Mouse (Mus musculus): ENCODE measurements around the gene AC129217.1. TPM values are rescaled to one million over a fixed set of nuclear protein-coding genes. Genes with fewer than 3 reads are reported as not detected.

AC129217.1 gene
- polyA plus RNA-seq, 1 experiment from 2014 or later: not detected

- no peak for ATAC-seq
- peak overlapping the region; percentile 69 for H3K4me3 ChIP-seq (ENCODE audit: low read depth, low read length)
- H3K9ac ChIP-seq (ENCODE audit: low read depth, low read length): no peak overlapping the region
- H3K27me3 ChIP-seq (replicated peaks; ENCODE audit: control insufficient read depth, insufficient read depth, low read length): no peaks in the 10 kb centered on the region
- peak overlapping the region; percentile 81 for H3K4me2 ChIP-seq (replicated peaks; ENCODE audit: low read depth)
- no peak overlapping the region for H3K27ac ChIP-seq (ENCODE audit: low read depth, low read length)
- TF ChIP-seq CTCF (IDR thresholded peaks at IDR 0.05; ENCODE audit: low read depth): peak; percentile 21; the same call in 1 of the 2 replicates
- H3K4me1 ChIP-seq (replicated peaks; ENCODE audit: control insufficient read depth, insufficient read depth, low read length): 0 out of 2 replicates have a peak, but pooled peaks cover 4% of the 10 kb centered on the region
- H3K36me3 ChIP-seq (ENCODE audit: control insufficient read depth, insufficient read depth): peaks cover 17% of the 10 kb centered on the region
- no peaks in the 10 kb centered on the region for H3K9me3 ChIP-seq (ENCODE audit: control insufficient read depth)
Observed at GRCm38 (mm10) chr19:8798947-8799315, 30.6 kb upstream of the AC129217.1 start.

- 0 out of 2 replicates have a peak, but pooled peaks cover under 1% of the 10 kb centered on the region for H3K4me1 ChIP-seq (replicated peaks; ENCODE audit: control insufficient read depth, insufficient read depth, low read length)
- peak within 1 kb of the TSS; percentile 77 for H3K4me2 ChIP-seq (replicated peaks; ENCODE audit: low read depth)
- peak within 1 kb of the TSS; percentile 49 for H3K4me3 ChIP-seq (ENCODE audit: low read depth, low read length)
- ATAC-seq: peak; percentile 98
- no peaks in the 10 kb centered on the region for H3K27me3 ChIP-seq (replicated peaks; ENCODE audit: control insufficient read depth, insufficient read depth, low read length)
- no peak for TF ChIP-seq CTCF (IDR thresholded peaks at IDR 0.05; ENCODE audit: low read depth)
- H3K27ac ChIP-seq (ENCODE audit: low read depth, low read length): peak within 1 kb of the TSS; percentile 63; the same call in 1 of the 2 replicates
- H3K36me3 ChIP-seq (ENCODE audit: control insufficient read depth, insufficient read depth): peaks cover 7% of the 10 kb centered on the region; the same call in 1 of the 2 replicates
- H3K9ac ChIP-seq (ENCODE audit: low read depth, low read length): no peak within 1 kb of the TSS
- under 1% methylated on average over 30 of the region's 30 CpGs for WGBS
- no peaks in the 10 kb centered on the region for H3K9me3 ChIP-seq (ENCODE audit: control insufficient read depth)
Observed at GRCm38 (mm10) chr19:8802130-8802821, 27.3 kb upstream of the AC129217.1 start, which contains the start of gene Zbtb3. Zbtb3 (plus strand) TSS chr19:8802555.

- no peaks in the 10 kb centered on the region for H3K4me1 ChIP-seq (replicated peaks; ENCODE audit: control insufficient read depth, insufficient read depth, low read length)
- H3K27ac ChIP-seq (ENCODE audit: low read depth, low read length): 0 out of 2 replicates have a peak overlapping the region, but pooled peaks have one; percentile 63
- H3K27me3 ChIP-seq (replicated peaks; ENCODE audit: control insufficient read depth, insufficient read depth, low read length): no peaks in the 10 kb centered on the region
- no peak overlapping the region for H3K4me3 ChIP-seq (ENCODE audit: low read depth, low read length)
- H3K4me2 ChIP-seq (replicated peaks; ENCODE audit: low read depth): peak overlapping the region; percentile 77
- no peak overlapping the region for H3K9ac ChIP-seq (ENCODE audit: low read depth, low read length)
- no peaks in the 10 kb centered on the region for H3K9me3 ChIP-seq (ENCODE audit: control insufficient read depth)
- 92% methylated on average over 9 of the region's 9 CpGs for WGBS
- no peak for ATAC-seq
- H3K36me3 ChIP-seq (ENCODE audit: control insufficient read depth, insufficient read depth): peaks cover 15% of the 10 kb centered on the region
- TF ChIP-seq CTCF (IDR thresholded peaks at IDR 0.05; ENCODE audit: low read depth): no peak
Observed at GRCm38 (mm10) chr19:8803204-8803780, 26.3 kb upstream of the AC129217.1 start.

GRCm38 (mm10) chr19:8803879-8804660 is 25.5 kb upstream of the AC129217.1 start:
- Histone ChIP-seq H3K27ac (ENCODE audit: low read depth, low read length) (no peak overlapping the region), H3K4me3 (ENCODE audit: low read depth, low read length) (no peak overlapping the region), H3K4me1 (replicated peaks; ENCODE audit: control insufficient read depth, insufficient read depth, low read length) (no peaks in the 10 kb centered on the region), H3K9ac (ENCODE audit: low read depth, low read length) (no peak overlapping the region), H3K27me3 (replicated peaks; ENCODE audit: control insufficient read depth, insufficient read depth, low read length) (no peaks in the 10 kb centered on the region), H3K9me3 (ENCODE audit: control insufficient read depth) (no peaks in the 10 kb centered on the region), H3K36me3 (ENCODE audit: control insufficient read depth, insufficient read depth) (peaks cover 17% of the 10 kb centered on the region), H3K4me2 (replicated peaks; ENCODE audit: low read depth) (no peak overlapping the region)
- TF ChIP-seq CTCF (IDR thresholded peaks at IDR 0.05; ENCODE audit: low read depth): no peak
- no peak for ATAC-seq
- 90% methylated on average over 11 of the region's 11 CpGs for WGBS

GRCm38 (mm10) chr19:8806810-8807209 is 22.8 kb upstream of the AC129217.1 start:
- Histone ChIP-seq H3K4me2 (replicated peaks; ENCODE audit: low read depth) (no peak overlapping the region), H3K9me3 (ENCODE audit: control insufficient read depth) (no peaks in the 10 kb centered on the region), H3K27me3 (replicated peaks; ENCODE audit: control insufficient read depth, insufficient read depth, low read length) (no peaks in the 10 kb centered on the region), H3K4me3 (ENCODE audit: low read depth, low read length) (no peak overlapping the region), H3K4me1 (replicated peaks; ENCODE audit: control insufficient read depth, insufficient read depth, low read length) (no peaks in the 10 kb centered on the region), H3K36me3 (ENCODE audit: control insufficient read depth, insufficient read depth) (peaks cover 32% of the 10 kb centered on the region), H3K9ac (ENCODE audit: low read depth, low read length) (no peak overlapping the region), H3K27ac (ENCODE audit: low read depth, low read length) (0 out of 2 replicates have a peak overlapping the region, but pooled peaks have one; percentile 8)
- WGBS: 93% methylated on average over 5 of the region's 5 CpGs
- no peak for ATAC-seq
- TF ChIP-seq CTCF (IDR thresholded peaks at IDR 0.05; ENCODE audit: low read depth): no peak

- no peaks in the 10 kb centered on the region for H3K4me1 ChIP-seq (replicated peaks; ENCODE audit: control insufficient read depth, insufficient read depth, low read length)
- no peaks in the 10 kb centered on the region for H3K27me3 ChIP-seq (replicated peaks; ENCODE audit: control insufficient read depth, insufficient read depth, low read length)
- no peak overlapping the region for H3K4me2 ChIP-seq (replicated peaks; ENCODE audit: low read depth)
- H3K9ac ChIP-seq (ENCODE audit: low read depth, low read length): no peak overlapping the region
- H3K36me3 ChIP-seq (ENCODE audit: control insufficient read depth, insufficient read depth): peaks cover 28% of the 10 kb centered on the region
- TF ChIP-seq CTCF (IDR thresholded peaks at IDR 0.05; ENCODE audit: low read depth): peak; percentile 63
- no peak overlapping the region for H3K27ac ChIP-seq (ENCODE audit: low read depth, low read length)
- no peak overlapping the region for H3K4me3 ChIP-seq (ENCODE audit: low read depth, low read length)
- 55% methylated on average over 11 of the region's 11 CpGs for WGBS
- H3K9me3 ChIP-seq (ENCODE audit: control insufficient read depth): no peaks in the 10 kb centered on the region
- ATAC-seq: no peak
Observed at GRCm38 (mm10) chr19:8815812-8816211, 13.8 kb upstream of the AC129217.1 start.

All from intestine, postnatal 0 days (tissue).